In the genomic region with DNA sequence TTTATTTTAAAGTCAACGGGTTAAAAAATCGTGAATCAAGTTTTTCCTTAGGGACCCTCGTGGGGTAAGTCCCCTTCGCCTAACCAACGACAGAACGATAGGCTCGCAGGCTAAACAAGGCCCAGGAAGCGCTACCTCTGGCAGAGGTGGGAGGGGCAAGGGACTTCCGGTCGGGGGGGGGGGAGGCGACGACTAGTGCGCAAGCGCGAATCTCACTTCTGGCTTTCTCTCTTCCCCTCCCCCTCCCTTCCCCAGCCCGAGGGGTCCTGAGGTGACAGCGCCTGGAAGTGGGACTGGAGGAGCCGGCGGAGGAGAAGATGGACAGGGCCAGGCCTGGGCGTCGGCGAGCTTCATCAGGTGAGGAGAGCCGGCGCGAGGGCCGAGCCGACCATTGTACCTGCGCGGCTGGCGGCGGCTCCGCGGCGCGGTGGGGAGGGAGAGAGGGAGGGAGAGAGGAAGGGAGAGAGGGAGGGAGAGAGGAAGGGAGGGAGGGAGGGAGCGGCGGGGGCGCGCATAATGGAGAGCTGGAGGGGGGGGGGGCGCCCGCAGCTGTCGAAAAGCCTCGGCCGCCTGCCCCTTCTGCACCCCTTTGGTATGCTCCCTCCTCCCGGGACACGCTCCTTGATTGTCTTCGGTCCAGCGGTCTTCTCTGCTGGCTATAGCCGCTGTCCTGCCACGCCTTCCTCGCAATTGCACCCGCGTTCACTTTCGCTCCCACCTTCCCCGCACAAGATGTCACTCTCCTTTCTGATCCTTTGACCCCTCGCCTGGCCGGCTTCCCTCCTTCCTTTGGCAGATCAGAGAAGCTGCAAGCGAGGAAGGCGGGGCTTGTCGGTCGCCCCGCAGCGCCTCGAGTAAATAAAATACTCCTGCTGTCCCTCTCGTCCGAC, we compare ENCODE assay signal across 8 mouse cellular contexts. TPM values are rescaled to one million over a fixed set of nuclear protein-coding genes. Genes with fewer than 3 reads are reported as not detected.
A peak's percentile ranks its signal among the peaks of the same experiment; 100 is the strongest.
DNase-seq lines count a peak whose midpoint lies in the region; ATAC-seq lines count a peak whose summit lies in the region.

No protein-coding gene starts in this region.

- under 1% methylated on average over 53 of the region's 66 CpGs for WGBS in hindbrain, embryonic 16.5 days

- H3K4me1 ChIP-seq in hindbrain, embryonic 16.5 days (ENCODE audit: control insufficient read depth, insufficient read depth, low read depth, low read length), result peaks cover 11% of the 10 kb centered on the region

- H3K4me3 ChIP-seq in hindbrain, embryonic 16.5 days (ENCODE audit: low read length), result peak overlapping the region; percentile 69

- H3K27ac ChIP-seq in hindbrain, embryonic 16.5 days (ENCODE audit: low read depth, low read length), result peak overlapping the region; percentile 98

- H3K9me3 ChIP-seq in hindbrain, embryonic 16.5 days (ENCODE audit: control insufficient read depth, low read length), result no peaks in the 10 kb centered on the region

- H3K27me3 ChIP-seq in hindbrain, embryonic 16.5 days (replicated peaks; ENCODE audit: control insufficient read depth, insufficient read depth, low read length), result no peaks in the 10 kb centered on the region

- H3K9ac ChIP-seq in hindbrain, embryonic 16.5 days (ENCODE audit: low read depth, low read length), result peak overlapping the region; percentile 91

- peak overlapping the region; percentile 64 for H3K4me2 ChIP-seq in hindbrain, embryonic 16.5 days (ENCODE audit: low read length)

- H3K36me3 ChIP-seq in hindbrain, embryonic 16.5 days (ENCODE audit: control insufficient read depth, insufficient read depth, low read length), result no peaks in the 10 kb centered on the region

- peak; percentile 92 for ATAC-seq in hindbrain, embryonic 16.5 days

- DNase-seq in ZHBTc4 (ENCODE audit: low read depth, low spot score), result peak; percentile 93
- peak; percentile 58 to 86 for DNase-seq in cerebellum, postnatal 4 days (ENCODE audit: low spot score in 2 of 2)
- DNase-seq in gastrocnemius, adult 18-20 months (ENCODE audit: low spot score), result peak; percentile 88
- DNase-seq in left cerebral cortex, adult 11 months (ENCODE audit: low spot score), result peak; percentile 73
- DNase-seq in lung, postnatal 36 days, result peak; percentile 88
- DNase-seq in retina, postnatal 1 day, result peak; percentile 95
- peak; percentile 88 for DNase-seq in thymus, postnatal 4 days

RNA-seq across cellular contexts. Expression of gene Senp7, which starts 27.3 kb away (rescaled TPM):
- total RNA-seq in gastrocnemius, adult 18-20 months (2021), result 10 to 100 TPM in 1 of 2 experiments, 1 to 10 TPM in 1; 7.2 to 10.0 TPM
- polyA plus RNA-seq in hindbrain, embryonic 16.5 days (2015; fragmentation: Nextera tagmentation; extraction: Ambion mirVana), result 41.0 and 41.4 TPM in 2 replicates

RNA-seq across cellular contexts. Expression of gene Trmt10c, which starts 37.8 kb away (rescaled TPM):
- 1 to 10 TPM; 8.3 to 9.6 TPM for total RNA-seq in gastrocnemius, adult 18-20 months (2021)
- polyA plus RNA-seq in hindbrain, embryonic 16.5 days (2015; fragmentation: Nextera tagmentation; extraction: Ambion mirVana), result 17.1 and 17.5 TPM in 2 replicates

RNA-seq across cellular contexts. Expression of gene Pcnp, which starts 45.9 kb away (rescaled TPM):
- 10 to 100 TPM; 56.6 to 57.2 TPM for total RNA-seq in gastrocnemius, adult 18-20 months (2021)
- polyA plus RNA-seq in hindbrain, embryonic 16.5 days (2015; fragmentation: Nextera tagmentation; extraction: Ambion mirVana), result 190 and 191 TPM in 2 replicates

Comparison
In these comparisons a context has a peak if more than half of its experiments do, and no peak if none do; other contexts are left out.
1. Peak in every context shown above with its lines: DNase-seq, ATAC-seq, H3K4me3 ChIP-seq and H3K27ac ChIP-seq.